Mouse (Mus musculus) heart, adult 2 months (tissue): ENCODE measurements around the gene Arl3. TPM values are rescaled to one million over a fixed set of nuclear protein-coding genes. Genes with fewer than 3 reads are reported as not detected.
A peak's percentile ranks its signal among the peaks of the same experiment; 100 is the strongest.

ENCODE experiments used
- DNase-seq, 2 experiments: peaks; one replicate each; pipeline ENCODE4 v3.0.0; 2021
- H3K27ac ChIP-seq: fragments of 200-600 bp; 2 replicates; pipeline ENCODE4 v1.8.1; 2022
- H3K27me3 ChIP-seq: fragments of 200-500 bp; 2 replicates; pipeline ENCODE4 v1.6.1; 2012; ENCODE audit warnings: mild to moderate bottlenecking, low read length, inconsistent platforms, mixed read lengths; ENCODE audit not compliant: control insufficient read depth, insufficient read depth
- H3K36me3 ChIP-seq: fragments of 200-500 bp; 2 replicates; pipeline ENCODE4 v1.6.1; 2012; ENCODE audit warnings: low read length, inconsistent platforms; ENCODE audit not compliant: control insufficient read depth, insufficient read depth
- H3K4me1 ChIP-seq: fragments of 200-500 bp; 2 replicates; pipeline ENCODE4 v1.6.1; 2011; ENCODE audit warnings: low read length; ENCODE audit not compliant: control insufficient read depth, insufficient read depth
- H3K4me3 ChIP-seq: fragments of 200-600 bp; 2 replicates; pipeline ENCODE4 v1.8.1; 2022
- H3K79me2 ChIP-seq: fragments of 200-500 bp; replicated peaks from 2 replicates; pipeline ENCODE4 v1.6.1; 2012; ENCODE audit warnings: mild to moderate bottlenecking, inconsistent platforms, low read length, moderate library complexity, mixed read lengths; ENCODE audit not compliant: control insufficient read depth, insufficient read depth
- H3K9ac ChIP-seq: fragments of 200-500 bp; 2 replicates; pipeline ENCODE4 v1.6.1; 2012; ENCODE audit warnings: low read depth, mild to moderate bottlenecking, control low read depth, inconsistent platforms, low read length, mixed read lengths
- CTCF ChIP-seq: fragments of 200-600 bp; IDR thresholded peaks from 2 replicates; pipeline ENCODE4 v1.8.1; 2022; ENCODE audit warnings: antibody characterized with exemption, mild to moderate bottlenecking, moderate library complexity
- EP300 ChIP-seq: fragments of 200-500 bp; IDR thresholded peaks from 2 replicates; pipeline ENCODE4 v1.6.1; 2011; ENCODE audit warnings: low read depth, low read length, control low read depth; ENCODE audit not compliant: insufficient read depth
- POLR2A ChIP-seq: fragments of 200-500 bp; IDR thresholded peaks from 2 replicates; pipeline ENCODE4 v1.6.1; 2011; ENCODE audit warnings: mild to moderate bottlenecking, low read depth, low read length, control low read depth; ENCODE audit not compliant: insufficient read depth
- WGBS: fragments of 180-500 bp; shearing (Covaris S2); methylation state at CpG from one replicate; pipeline ENCODE4 v1.1.7; 2018; 5-methylcytosine and 5-hydroxymethylcytosine counted together
- intact Hi-C: fragments of 180-260 bp; cut with DNase I; formaldehyde crosslinking; loops from one replicate; pipeline ENCODE4 v1.15.1; 2025
- long read RNA-seq: library from polyadenylated mRNA; stranded (forward); transcript quantifications from one replicate; pipeline ENCODE4 v2.0.0, GENCODE M21; 2021
- polyA plus RNA-seq: library from polyadenylated mRNA; depleted of rRNA; stranded (reverse); fragments of >200 nt; gene quantifications from 2 replicates; pipeline ENCODE4 v1.2.3, GENCODE M21; 2012; rRNA removed
- total RNA-seq, 2 experiments: library from RNA; stranded (reverse); gene quantifications; 2 replicates each; pipeline ENCODE4 v1.2.3; 2021

Arl3 gene
- total RNA-seq (10 to 100 TPM; 36.1 to 43.4 TPM), polyA plus RNA-seq (38.3 and 57.0 TPM in 2 replicates)
- long read RNA-seq, partial matches to known transcripts = 1 of 6 reads
- long read RNA-seq, other reads (novel, unspliced or antisense) = 1 of 6 reads

DNA sequence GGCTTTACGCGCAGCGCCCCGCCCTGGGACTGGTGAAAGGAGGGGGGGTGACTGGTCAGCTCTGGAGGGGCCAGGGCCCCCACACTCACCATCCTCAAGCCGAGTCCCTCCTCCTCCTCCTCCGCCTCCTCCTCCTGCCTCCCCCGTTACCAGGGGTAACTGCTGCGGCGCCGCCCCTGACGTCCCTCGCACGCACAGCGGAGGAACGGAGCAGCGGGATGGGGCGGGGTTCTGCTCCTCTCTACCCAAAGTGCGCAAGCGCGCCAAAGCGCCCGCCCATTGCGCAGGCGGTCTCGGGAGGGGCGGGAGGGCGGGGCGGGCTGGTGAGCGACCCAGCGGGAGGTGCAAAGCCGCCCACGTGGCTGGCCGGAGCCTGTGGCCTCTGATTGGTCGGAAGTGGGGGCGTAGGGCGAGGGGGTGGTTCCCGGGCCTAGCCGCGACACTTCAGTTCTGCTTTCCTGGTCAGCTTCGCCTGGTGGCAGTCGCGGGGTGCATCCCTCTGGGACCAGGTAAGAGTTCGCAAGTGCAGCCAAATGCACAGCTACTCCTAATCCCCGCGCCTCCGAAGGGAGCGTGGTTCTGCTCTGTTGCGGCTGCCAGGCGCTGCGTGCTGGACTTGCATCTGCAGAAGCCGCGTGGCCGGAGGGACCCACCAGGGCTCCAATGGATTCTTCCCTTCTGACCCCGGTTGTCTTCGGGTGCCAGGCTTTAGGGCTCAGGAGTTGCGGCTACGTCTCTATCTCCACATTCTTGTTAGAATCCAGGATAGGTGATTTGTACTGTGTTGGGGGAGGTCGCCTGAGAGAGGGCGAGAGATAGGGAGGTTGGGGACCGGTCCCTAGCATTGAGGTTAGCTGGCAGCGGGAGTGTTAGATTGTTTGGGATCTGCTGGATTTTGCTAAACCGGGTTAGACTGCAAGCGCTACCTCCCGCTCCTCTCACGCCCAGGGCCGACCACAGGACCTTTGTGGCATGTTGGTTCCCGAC is at the start of gene Arl3, which contains the start of gene Sfxn2:
Gene Arl3, minus strand, starts transcription at position 248 of the 987 bp plus-strand sequence.
Gene Sfxn2, plus strand, starts transcription at position 415 of the 987 bp plus-strand sequence.
- Histone ChIP-seq H3K79me2 (no peaks in the 10 kb centered on the region), H3K36me3 (no peaks in the 10 kb centered on the region), H3K27me3 (no peaks in the 10 kb centered on the region), H3K27ac (peak within 1 kb of the TSS; percentile 81), H3K4me1 (peaks cover 1% of the 10 kb centered on the region; the same call in 1 of the 2 replicates), H3K4me3 (peak within 1 kb of the TSS; percentile 77), H3K9ac (peak within 1 kb of the TSS; percentile 66)
- peak; percentile 94 to 96 for DNase-seq
- TF ChIP-seq EP300 = peak; percentile 74; the same call in 1 of the 2 replicates
- peak; percentile 58 for TF ChIP-seq CTCF
- peak; percentile 89 for TF ChIP-seq POLR2A
- intact Hi-C loops = loop anchor here (5.0 to 10.0 kb wide), 3 partner anchors 71 to 292 kb away; partner anchors contain the start of genes Actr1a, Sufu and Trim8
- under 1% methylated on average over 67 of the region's 67 CpGs for WGBS

- WGBS = 17% methylated on average over 12 of the region's 12 CpGs
- Histone ChIP-seq H3K4me1 (peaks cover 46% of the 10 kb centered on the region), H3K27ac (peak overlapping the region; percentile 95), H3K79me2 (peaks cover 1% of the 10 kb centered on the region; the same call in 1 of the 2 replicates), H3K36me3 (peaks cover 7% of the 10 kb centered on the region), H3K9ac (peak overlapping the region; percentile 51), H3K27me3 (no peaks in the 10 kb centered on the region), H3K4me3 (peak overlapping the region; percentile 65)
- no peak for DNase-seq
- intact Hi-C loops = loop anchor here (1.0 kb wide), 1 partner anchor 23 kb away; no protein-coding TSS in a partner anchor
- TF ChIP-seq EP300 = no peak
- TF ChIP-seq CTCF = no peak
- TF ChIP-seq POLR2A = no peak
Measured at GRCm38 (mm10) chr19:46622659-46623193, 49.7 kb upstream of the Arl3 start.

GRCm38 (mm10) chr19:46621236-46622183 is 48.5 kb upstream of the Arl3 start:
- DNase-seq = no peak
- H3K4me1 ChIP-seq = peaks cover 40% of the 10 kb centered on the region
- TF ChIP-seq CTCF (no peak), POLR2A (no peak), EP300 (no peak)
- H3K27me3 ChIP-seq = no peaks in the 10 kb centered on the region
- peak overlapping the region; percentile 57 for H3K27ac ChIP-seq
- H3K79me2 ChIP-seq = peaks cover 1% of the 10 kb centered on the region; the same call in 1 of the 2 replicates
- no peak overlapping the region for H3K4me3 ChIP-seq
- H3K9ac ChIP-seq = no peak overlapping the region
- WGBS = 67% methylated on average over 19 of the region's 19 CpGs
- intact Hi-C loops = no loop called here
- peaks cover 7% of the 10 kb centered on the region for H3K36me3 ChIP-seq

GRCm38 (mm10) chr19:46620016-46620808 is 47.2 kb upstream of the Arl3 start:
- WGBS = 34% methylated on average over 14 of the region's 14 CpGs
- Histone ChIP-seq H3K4me3 (no peak overlapping the region), H3K36me3 (peaks cover 7% of the 10 kb centered on the region), H3K4me1 (peaks cover 41% of the 10 kb centered on the region), H3K27ac (peak overlapping the region; percentile 57), H3K27me3 (no peaks in the 10 kb centered on the region), H3K79me2 (peaks cover 1% of the 10 kb centered on the region; the same call in 1 of the 2 replicates), H3K9ac (no peak overlapping the region)
- no peak for DNase-seq
- intact Hi-C loops = no loop called here
- TF ChIP-seq POLR2A (no peak), CTCF (no peak), EP300 (no peak)
